Mouse (Mus musculus) yolk sac, embryonic 10.5 days (tissue): ENCODE data around the gene Oaz1.
"Not testable (repeated sequence)": the region's sequence is repeated elsewhere in the genome, so short reads cannot be mapped to it uniquely, and the experiment has no call there.

Experiments used
- DNase-seq: peaks from one replicate; pipeline ENCODE4 v3.0.0-alpha.2; 2017; ENCODE audit warnings: low spot score

Oaz1 gene

GRCm38 (mm10) chr10:80823847-80824643 lies 2.4 kb upstream of the Oaz1 start:
- DNase-seq: no peak

DNA sequence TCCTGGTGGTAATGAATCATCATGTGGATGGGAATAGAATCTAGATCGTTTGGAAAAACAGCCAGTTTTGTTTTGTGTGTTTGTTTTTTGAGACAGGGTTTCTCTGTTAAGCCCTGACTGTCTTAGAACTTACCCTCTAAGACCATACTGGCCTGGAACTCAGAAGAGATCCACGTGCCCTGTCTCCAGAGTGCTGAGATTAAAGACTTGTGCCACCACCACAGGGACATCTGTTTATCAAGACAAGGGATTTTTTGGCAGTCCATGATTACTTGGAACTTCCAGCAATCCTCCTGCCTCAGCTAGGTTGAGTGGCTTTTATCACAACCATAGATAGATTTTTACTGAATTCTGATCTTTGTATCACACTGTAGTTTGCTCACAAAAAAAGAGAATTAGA lies 1.6 kb upstream of the Oaz1 start:
- no peak for DNase-seq

GRCm38 (mm10) chr10:80827063-80827869 lies 810 bp downstream of the Oaz1 start:
- no peak for DNase-seq

DNA sequence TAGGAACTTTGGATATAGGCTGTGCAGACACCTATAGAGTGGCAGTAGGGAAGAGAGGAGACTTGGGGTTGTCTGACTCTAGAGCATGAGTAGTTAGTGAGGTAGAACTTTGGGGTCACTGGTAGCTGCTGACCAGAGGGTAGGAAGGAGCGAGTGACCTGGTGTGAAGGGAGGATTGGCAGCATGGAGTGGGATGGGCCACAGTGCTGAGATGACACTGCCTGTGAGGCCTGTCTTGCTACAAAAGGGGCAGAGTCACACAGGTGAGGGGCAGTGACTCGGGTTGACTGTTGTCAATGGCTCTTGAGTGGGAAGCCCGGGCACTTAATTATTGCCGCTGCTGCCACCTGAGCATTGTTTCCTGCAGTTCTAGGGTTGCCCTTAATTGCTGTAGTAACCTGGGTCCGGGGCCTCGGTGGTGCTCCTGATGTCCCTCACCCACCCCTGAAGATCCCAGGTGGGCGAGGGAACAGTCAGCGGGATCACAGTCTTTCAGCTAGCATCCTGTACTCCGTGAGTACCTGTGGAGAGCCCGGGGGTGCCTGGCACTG lies 1.5 kb downstream of the Oaz1 start:
- no peak for DNase-seq

DNA sequence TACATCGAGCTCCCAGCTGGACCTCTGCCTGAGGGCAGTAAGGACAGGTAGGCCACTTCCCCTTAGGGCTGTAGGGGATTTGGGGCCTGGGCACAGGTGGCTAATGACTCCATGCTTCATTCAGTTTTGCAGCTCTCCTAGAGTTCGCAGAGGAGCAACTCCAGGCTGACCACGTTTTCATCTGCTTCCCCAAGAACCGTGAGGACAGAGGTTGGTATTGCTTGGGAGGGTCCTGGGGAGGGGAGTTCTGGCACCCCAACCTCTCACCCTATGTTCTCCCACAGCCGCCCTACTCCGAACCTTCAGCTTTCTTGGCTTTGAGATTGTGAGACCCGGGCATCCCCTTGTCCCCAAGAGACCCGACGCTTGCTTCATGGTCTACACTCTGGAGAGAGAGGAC lies 2.1 kb downstream of the Oaz1 start:
- DNase-seq: not testable (repeated sequence)

DNA sequence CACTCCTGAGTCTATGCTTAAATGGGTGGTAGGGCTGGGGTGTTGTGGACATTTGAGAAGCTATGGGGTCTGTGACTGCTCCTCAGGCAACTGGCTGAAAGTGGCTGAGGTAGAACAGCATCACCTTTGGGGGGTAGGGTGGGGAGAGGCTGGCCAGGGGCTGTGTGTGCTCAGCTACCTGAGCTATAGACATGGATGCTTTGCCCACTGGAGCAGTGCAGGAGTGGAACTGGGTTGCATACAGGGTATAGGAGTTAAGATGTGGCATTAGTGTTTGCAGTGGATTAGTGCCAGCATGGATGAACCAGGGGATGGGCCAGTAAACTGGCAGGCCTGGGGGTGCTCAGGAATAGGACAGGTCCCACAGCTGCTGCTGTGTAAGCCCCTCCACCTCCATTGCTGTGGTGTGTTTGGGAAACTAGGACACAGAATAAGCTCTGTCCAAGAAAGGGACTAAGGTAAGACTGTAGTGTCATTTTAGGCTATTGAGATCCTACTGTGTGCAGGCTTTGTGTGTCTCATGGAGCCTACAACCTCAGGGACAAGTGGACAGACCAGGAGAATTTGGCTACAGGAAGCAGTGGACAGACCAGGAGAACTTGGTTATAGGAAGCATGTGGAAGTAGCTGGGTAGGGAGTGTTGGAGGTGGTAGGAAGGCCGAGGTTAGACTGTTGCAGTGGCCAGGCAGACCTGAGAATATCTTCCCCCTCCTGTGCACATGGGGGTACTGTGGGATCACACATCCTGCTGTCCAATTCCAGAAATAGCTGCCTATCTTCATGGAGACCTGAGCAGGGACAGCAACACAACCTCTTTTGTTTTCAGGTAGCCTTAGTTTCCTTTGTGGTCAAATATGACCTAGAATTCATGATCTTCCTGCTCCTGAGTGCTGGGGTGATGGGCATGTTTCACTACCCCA lies 3.2 kb downstream of the Oaz1 start:
- DNase-seq: no peak

DNA sequence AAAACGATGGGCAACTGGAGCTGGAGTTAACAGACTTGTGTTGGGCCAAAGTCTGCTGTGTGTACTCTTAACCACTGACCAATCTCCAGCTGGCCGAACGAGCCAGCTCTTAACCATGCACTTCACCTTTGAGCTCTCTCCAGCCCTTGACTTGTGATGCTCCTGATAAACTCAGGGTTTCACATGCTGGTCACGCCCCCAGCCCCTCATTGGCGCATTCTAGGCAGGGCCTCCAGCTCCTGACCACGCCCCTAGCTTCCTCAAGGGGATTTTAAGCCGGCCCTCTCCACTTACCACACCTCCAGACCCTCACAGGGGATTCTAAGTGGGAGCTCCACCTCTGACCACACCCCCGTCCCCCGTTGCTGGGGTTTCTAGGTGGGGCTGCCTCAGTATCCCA lies 4.7 kb downstream of the Oaz1 start:
- DNase-seq: peak; percentile 88

DNA sequence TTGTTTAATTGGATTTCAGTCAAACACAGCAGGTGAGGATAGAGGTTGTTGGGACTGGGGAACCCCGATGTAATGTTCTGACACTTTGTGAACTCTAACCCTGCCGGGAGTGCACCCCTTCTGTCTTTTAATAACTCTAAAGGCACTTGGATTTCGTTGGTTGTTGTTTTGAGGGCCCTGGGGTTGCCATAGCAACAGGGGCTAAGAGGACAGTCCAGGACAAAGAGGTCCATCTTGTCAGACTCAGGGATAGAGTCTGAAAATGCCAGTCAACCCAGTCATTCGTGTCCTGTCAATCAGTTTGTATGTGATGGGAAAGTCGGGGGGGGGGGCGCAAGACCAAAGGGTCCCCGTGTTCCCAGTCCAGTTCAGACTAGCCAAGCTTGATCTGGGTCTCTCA lies 6.4 kb downstream of the Oaz1 start:
- no peak for DNase-seq

- DNase-seq: no peak
These were observed 9.2 kb downstream of the Oaz1 start for GRCm38 (mm10) chr10:80835617-80836016.

DNA sequence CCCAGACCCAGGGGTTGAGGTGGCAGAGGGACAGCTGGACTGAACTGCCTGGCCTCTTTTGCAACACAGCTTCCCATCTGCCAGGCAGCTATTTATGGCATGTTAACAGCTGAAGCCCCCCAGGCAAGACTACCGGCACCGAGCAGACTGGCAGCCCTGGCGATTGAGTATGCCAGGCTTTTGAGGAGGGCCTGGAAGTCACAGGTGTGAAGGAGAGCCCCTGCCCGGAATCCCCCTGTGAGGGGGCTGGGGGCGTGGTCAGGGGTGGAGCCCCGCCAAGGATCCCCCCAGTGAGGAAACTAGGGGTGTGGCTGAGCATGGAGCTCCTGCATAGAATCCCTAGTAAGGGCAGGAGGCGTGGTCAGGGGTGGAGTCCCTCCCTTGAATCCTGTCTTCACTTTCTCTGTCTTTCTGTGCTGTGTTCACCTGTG lies 10.5 kb downstream of the Oaz1 start:
- no peak for DNase-seq

DNA sequence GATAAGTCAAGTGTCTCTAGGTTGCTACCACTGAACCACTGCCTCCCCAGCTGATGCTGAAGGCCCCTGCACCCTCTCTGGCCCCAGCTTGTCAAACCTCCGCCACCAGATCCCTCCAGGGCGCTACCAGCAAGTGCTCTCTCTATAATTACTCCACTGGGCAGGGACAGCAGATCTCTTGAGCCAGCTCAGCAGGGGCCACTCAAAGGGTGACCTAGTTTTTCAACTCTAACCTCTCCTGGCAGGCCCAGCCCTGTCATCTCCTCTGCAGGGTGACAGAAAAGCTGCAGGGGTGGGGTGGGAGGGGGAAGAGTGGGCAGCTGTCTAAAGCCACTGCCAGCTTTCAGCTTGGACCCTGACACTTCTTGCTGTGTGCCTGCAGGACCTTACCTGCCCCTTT lies 11.4 kb downstream of the Oaz1 start:
- no peak for DNase-seq

- no peak for DNase-seq
These were observed 12.0 kb downstream of the Oaz1 start for GRCm38 (mm10) chr10:80838346-80838912.

GRCm38 (mm10) chr10:80839848-80840247 lies 13.4 kb downstream of the Oaz1 start:
- DNase-seq: no peak

DNA sequence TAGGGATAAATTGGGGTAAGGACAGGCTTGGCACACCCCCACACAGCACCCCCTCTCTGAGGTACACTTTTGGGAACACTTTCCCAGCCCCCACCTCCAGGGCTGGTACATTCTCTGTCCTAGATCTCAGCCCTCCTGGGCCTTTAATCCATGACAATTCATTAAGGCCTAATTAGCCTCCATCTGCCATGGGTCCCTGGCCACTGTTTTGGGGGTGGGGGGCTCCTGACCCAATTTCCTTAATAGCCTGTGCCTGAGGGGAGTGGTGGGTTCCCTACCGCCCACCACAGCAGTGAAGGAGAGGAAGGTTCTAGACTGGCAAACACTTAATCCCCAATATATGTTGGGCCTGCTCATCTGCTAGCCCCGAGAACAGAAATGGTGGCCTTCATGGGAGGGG lies 15.2 kb downstream of the Oaz1 start:
- no peak for DNase-seq

- DNase-seq: no peak
These were observed 15.9 kb downstream of the Oaz1 start for GRCm38 (mm10) chr10:80842334-80842733.

DNA sequence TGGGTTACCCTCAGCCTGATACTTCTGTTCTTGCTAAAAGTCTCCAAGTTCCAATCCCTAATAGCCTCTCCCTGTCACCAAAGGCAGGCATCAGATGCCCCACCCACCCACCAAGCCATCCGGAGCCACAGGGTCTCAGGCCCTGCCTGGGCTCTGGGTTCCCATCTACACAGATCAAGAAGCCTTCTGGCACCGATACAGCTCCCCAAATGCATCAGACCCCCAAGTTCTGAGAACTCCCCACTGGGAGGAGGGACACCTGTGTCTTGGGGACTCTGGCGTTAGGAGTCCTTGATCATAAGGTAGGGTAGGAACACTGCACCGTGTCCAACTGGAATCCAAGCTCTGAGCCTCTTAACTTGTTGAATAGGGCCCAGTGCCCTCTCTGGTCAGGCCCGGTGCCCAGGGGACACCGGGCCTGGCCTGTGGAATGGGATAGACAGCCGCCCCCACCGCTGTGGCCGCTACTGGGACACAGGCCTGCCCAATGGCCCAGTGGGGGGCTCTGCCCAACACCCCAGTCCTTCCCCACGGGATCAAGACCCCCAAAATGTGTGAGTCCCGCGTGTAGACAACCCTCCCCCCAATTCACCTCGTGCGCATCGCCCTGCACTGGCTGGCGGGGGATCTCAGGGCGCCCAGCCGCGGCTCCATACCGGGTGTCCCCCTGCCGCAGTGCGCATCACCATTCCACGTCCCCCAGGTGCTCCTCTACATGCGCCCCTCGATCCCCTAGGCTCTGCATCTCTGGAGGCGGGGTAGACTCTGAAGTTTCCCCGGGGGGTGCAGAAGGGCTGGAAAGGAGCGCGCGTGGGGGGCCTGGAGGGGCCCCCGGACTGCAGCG lies 16.9 kb downstream of the Oaz1 start:
- no peak for DNase-seq

DNA sequence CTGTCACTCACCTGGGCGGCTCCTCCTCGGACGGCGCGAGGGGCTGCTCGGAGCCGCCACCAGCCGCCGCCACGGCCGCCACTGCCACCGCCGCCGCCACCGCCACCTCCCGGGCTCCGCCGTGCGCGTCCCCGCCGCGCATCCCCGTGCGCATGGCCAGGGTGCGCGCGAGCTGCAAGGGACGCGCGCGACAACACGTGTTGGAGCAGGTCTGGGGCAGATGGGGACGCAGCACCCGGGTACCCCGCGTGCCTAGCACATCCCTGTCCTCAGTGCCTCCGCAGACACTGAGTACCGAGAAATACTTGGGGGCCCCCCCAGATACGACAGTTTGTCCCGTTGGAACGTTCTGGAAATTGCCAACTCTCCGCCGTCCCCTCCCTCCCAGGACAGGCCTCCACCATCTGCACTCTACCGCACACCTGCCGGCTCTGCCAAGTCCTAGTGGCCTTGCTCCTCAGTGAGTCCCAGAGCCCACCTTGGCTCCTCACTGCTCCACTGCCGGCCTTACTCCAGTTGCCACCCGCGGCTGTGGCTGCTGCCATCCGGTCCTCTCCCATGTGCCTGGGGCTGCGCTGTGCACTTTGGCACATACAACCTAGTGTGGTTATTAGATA lies 17.6 kb downstream of the Oaz1 start, which contains the start of gene Lingo3:
Gene Lingo3, minus strand, starts transcription at position 109 of the 617 bp plus-strand sequence.
- DNase-seq: no peak

DNA sequence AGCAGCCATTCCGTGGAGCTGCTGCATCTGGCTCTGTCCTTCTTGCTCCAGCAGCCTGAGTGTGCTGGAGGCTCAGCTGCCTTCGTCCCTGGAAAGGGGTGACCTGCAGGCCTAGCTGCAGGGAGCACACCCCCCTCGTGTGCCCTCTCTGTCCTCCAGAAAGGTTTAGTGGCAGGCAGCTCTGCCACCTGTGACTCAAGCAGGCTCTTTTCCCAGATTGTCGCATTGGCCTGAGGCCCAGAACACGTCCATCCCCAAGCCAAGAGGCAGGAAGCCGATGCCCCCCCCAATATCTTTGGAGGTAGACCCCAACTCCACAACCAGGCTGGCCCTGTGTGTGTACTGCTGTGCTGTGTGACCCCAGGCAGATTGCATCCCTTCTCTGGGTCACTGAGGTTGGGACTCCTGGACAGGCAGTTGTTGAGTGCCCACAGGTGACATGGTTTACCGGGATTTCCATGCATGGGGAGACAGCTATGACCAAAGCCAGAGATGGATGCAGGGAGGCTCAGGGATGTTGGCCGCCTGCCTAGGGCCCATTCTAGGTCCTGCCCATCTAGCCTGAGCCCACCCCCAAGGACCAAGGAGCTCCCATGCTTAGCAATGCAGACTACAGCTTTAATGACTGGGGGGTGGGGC lies 18.7 kb downstream of the Oaz1 start:
- DNase-seq: no peak

GRCm38 (mm10) chr10:80845732-80846131 lies 19.3 kb downstream of the Oaz1 start:
- no peak for DNase-seq

DNA sequence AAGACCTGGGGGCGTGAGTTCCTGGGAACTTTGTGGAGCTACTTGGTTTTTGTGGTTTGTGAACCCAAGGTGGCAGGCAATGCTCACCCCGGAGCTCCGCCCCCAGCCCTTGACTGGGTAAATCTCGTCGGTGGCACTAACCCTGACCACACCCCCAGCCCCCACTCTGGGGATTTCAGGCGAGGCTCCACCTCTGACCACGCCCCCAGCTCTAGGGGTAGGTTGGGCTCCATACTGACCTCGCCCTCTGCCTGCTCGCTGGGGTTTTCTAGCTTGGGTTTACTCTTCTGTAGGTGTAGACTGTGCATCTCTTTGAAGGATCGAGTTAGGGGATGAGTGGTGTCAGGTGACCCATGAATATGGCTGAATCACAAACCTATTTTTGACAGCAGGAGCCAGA lies 22.1 kb downstream of the Oaz1 start:
- DNase-seq: peak; percentile 22
